Mouse (Mus musculus): ENCODE results near the gene Gm3448.

DNA sequence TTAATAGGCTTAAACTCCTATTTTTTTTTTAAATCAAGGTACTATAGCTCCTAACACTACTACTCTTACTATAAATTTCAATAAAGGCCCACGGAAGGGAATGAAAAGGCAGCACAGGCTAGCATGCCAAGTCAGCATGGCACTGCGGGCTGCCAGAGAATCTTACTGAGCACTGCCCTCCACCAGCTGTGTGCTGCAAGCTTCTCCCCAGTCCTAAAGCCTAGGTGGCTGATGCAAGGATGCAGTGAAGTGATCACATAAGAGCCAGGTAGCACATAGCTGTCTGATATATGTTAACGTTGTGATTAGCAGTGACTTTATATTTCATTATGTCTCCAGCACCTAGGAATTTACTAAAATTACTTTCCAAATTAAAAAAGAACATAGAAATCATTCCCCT lies 81.4 kb downstream of the Gm3448 start:
- TF ChIP-seq CTCF (IDR thresholded peaks at IDR 0.05; ENCODE audit: extremely low read depth, insufficient read depth, low read length) (no peak), POLR2A (IDR thresholded peaks at IDR 0.05; ENCODE audit: extremely low read depth, insufficient read depth, low read length) (no peak)
